ENCODE assay signal across 16 mouse cellular contexts in the genomic region with DNA sequence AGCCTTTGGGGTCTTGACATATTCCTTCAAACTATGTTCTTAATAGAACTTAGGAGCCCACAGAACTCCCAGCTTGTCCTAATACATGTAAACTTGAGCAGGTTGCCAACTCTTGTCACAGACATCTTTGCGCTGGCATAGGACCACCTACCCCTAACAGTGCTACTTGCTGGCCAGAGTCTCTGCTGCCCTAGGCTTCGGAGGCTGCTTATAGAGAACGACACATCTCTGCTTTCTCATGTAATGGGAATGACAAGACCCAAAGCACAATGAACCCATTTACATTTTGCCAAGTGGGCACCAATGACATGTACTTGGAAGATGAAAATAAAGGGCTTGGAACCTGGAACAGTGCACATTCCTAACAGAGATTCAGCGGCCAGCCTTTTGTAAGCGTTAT.
DNase-seq lines count a peak whose midpoint lies in the region; ATAC-seq and TF ChIP-seq lines count a peak whose summit lies in the region.
"Had no signal": no experiment of that assay in that cellular context is flagged by ENCODE, and none has a peak within 500 bp of the region (broad histone marks: within the 10 kb centered on the region; RNA-seq: fewer than 3 reads in every experiment).

No protein-coding gene starts in this region.

- DNase-seq in heart, embryonic 10.5 days (ENCODE audit: low spot score) = no peak
- DNase-seq in left cerebral cortex, postnatal 4 days = peak; percentile 53
- no peak for DNase-seq in left cerebral cortex, adult 9 months (ENCODE audit: low spot score in 2 of 2)
- DNase-seq in forebrain, embryonic 10.5 days (ENCODE audit: extremely low spot score, low spot score) = no peak
- no peak for DNase-seq in forebrain, postnatal 0 days
- no peak for DNase-seq in natural killer cell, adult 2 months (ENCODE audit: low spot score in 2 of 2)
- no peak for DNase-seq in ovary, postnatal 10 days (ENCODE audit: low spot score)
- DNase-seq: adrenal gland, postnatal 10 days; B cell, adult 2 months; cerebellum, adult 11-12 months; lung, adult 18-20 months; thymus, postnatal 36 days had no signal

- no peak overlapping the region for H3K9ac ChIP-seq in heart, embryonic 11.5 days (ENCODE audit: low read depth, low read length)
- no peak overlapping the region for H3K9ac ChIP-seq in forebrain, postnatal 0 days
- H3K9ac ChIP-seq: embryonic facial prominence, embryonic 12.5 days; kidney, embryonic 15.5 days had no signal

- no peak for TF ChIP-seq CTCF in forebrain, postnatal 0 days (IDR thresholded peaks at IDR 0.05; ENCODE audit: low read depth)

- intact Hi-C loops in left cerebral cortex, postnatal 4 days (cut with DNase I) = no loop called here

- no peaks in the 10 kb centered on the region for H3K27me3 ChIP-seq in heart, embryonic 10.5 days (ENCODE audit: insufficient read depth, poor library complexity, severe bottlenecking)
- H3K27me3 ChIP-seq in heart, embryonic 11.5 days (ENCODE audit: control insufficient read depth, insufficient read depth, low read length) = no peaks in the 10 kb centered on the region
- no peaks in the 10 kb centered on the region for H3K27me3 ChIP-seq in forebrain, embryonic 10.5 days (ENCODE audit: poor library complexity, severe bottlenecking)
- H3K27me3 ChIP-seq in forebrain, postnatal 0 days (ENCODE audit: insufficient read depth, low read length) = no peaks in the 10 kb centered on the region
- H3K27me3 ChIP-seq: embryonic facial prominence, embryonic 12.5 days; kidney, embryonic 15.5 days had no signal

- H3K4me1 ChIP-seq in heart, embryonic 10.5 days = peaks cover 26% of the 10 kb centered on the region
- peaks cover 17% of the 10 kb centered on the region for H3K4me1 ChIP-seq in heart, embryonic 11.5 days (ENCODE audit: control insufficient read depth, insufficient read depth, low read length)
- peaks cover 40% of the 10 kb centered on the region for H3K4me1 ChIP-seq in forebrain, embryonic 10.5 days
- H3K4me1 ChIP-seq in forebrain, postnatal 0 days (ENCODE audit: insufficient read depth) = 0 out of 2 replicates have a peak, but pooled peaks cover 3% of the 10 kb centered on the region

- no peak overlapping the region for H3K4me2 ChIP-seq in heart, embryonic 11.5 days
- no peak overlapping the region for H3K4me2 ChIP-seq in forebrain, postnatal 0 days (ENCODE audit: low read depth)
- H3K4me2 ChIP-seq: embryonic facial prominence, embryonic 12.5 days; kidney, embryonic 15.5 days had no signal

- no peaks in the 10 kb centered on the region for H3K9me3 ChIP-seq in heart, embryonic 10.5 days
- no peaks in the 10 kb centered on the region for H3K9me3 ChIP-seq in heart, embryonic 11.5 days (replicated peaks; ENCODE audit: control insufficient read depth, low read length)
- H3K9me3 ChIP-seq in forebrain, embryonic 10.5 days = no peaks in the 10 kb centered on the region
- H3K9me3 ChIP-seq in forebrain, postnatal 0 days (ENCODE audit: low read length) = no peaks in the 10 kb centered on the region
- H3K9me3 ChIP-seq: embryonic facial prominence, embryonic 12.5 days; kidney, embryonic 15.5 days had no signal

- no peak for ATAC-seq in heart, embryonic 11.5 days (replicated peaks; ENCODE audit: insufficient number of reproducible peaks, low FRiP score, low TSS enrichment)
- no peak for ATAC-seq in forebrain, postnatal 0 days
- ATAC-seq: inflammation-experienced regulatory T-cells, adult 6 months had no signal

- H3K36me3 ChIP-seq in heart, embryonic 10.5 days = no peaks in the 10 kb centered on the region
- no peaks in the 10 kb centered on the region for H3K36me3 ChIP-seq in heart, embryonic 11.5 days (ENCODE audit: control insufficient read depth, insufficient read depth, low read length)
- no peaks in the 10 kb centered on the region for H3K36me3 ChIP-seq in forebrain, embryonic 10.5 days (replicated peaks)
- no peaks in the 10 kb centered on the region for H3K36me3 ChIP-seq in forebrain, postnatal 0 days (ENCODE audit: insufficient read depth)
- H3K36me3 ChIP-seq: embryonic facial prominence, embryonic 12.5 days; kidney, embryonic 15.5 days had no signal

- WGBS in heart, embryonic 10.5 days = 95% methylated on average over 5 of the region's 5 CpGs
- WGBS in heart, embryonic 11.5 days (ENCODE audit: insufficient replicate concordance) = 94% methylated on average over 5 of the region's 5 CpGs
- WGBS in forebrain, embryonic 10.5 days = 93% methylated on average over 5 of the region's 5 CpGs
- 53% methylated on average over 5 of the region's 5 CpGs for WGBS in forebrain, postnatal 0 days

- peak overlapping the region; percentile 65; the same call in 1 of the 2 replicates for H3K27ac ChIP-seq in heart, embryonic 10.5 days
- H3K27ac ChIP-seq in heart, embryonic 11.5 days (ENCODE audit: low read depth, low read length) = no peak overlapping the region
- peak overlapping the region; percentile 89 for H3K27ac ChIP-seq in forebrain, embryonic 10.5 days
- 0 out of 2 replicates have a peak overlapping the region, but pooled peaks have one; percentile 1 for H3K27ac ChIP-seq in forebrain, postnatal 0 days (ENCODE audit: low read depth, low read length)

- H3K4me3 ChIP-seq in heart, embryonic 10.5 days = no peak overlapping the region
- no peak overlapping the region for H3K4me3 ChIP-seq in heart, embryonic 11.5 days (ENCODE audit: low read depth, low read length)
- H3K4me3 ChIP-seq in forebrain, embryonic 10.5 days = no peak overlapping the region
- no peak overlapping the region for H3K4me3 ChIP-seq in forebrain, postnatal 0 days (ENCODE audit: low read depth, low read length)
- H3K4me3 ChIP-seq: embryonic facial prominence, embryonic 12.5 days; kidney, embryonic 15.5 days had no signal
